Mouse (Mus musculus) thymus, adult 2 months (tissue): ENCODE measurements around the gene Eif3l. TPM values are rescaled to one million over a fixed set of nuclear protein-coding genes. Genes with fewer than 3 reads are reported as not detected.

Experiments used
- DNase-seq: peaks from one replicate; pipeline ENCODE4 v3.0.0; 2021
- H3K27ac ChIP-seq: fragments of 200-500 bp; 2 replicates; pipeline ENCODE4 v1.5.1; 2012; ENCODE audit warnings: low read length, control low read depth; ENCODE audit not compliant: control insufficient read depth, insufficient read depth
- H3K27me3 ChIP-seq: fragments of 200-500 bp; 2 replicates; pipeline ENCODE4 v1.6.1; 2012; ENCODE audit warnings: mild to moderate bottlenecking, low read length, moderate library complexity, mixed read lengths; ENCODE audit not compliant: control insufficient read depth, insufficient read depth
- H3K36me3 ChIP-seq: fragments of 200-500 bp; 2 replicates; pipeline ENCODE4 v1.6.1; 2012; ENCODE audit warnings: mild to moderate bottlenecking, low read length, moderate library complexity; ENCODE audit not compliant: control insufficient read depth, insufficient read depth
- H3K4me1 ChIP-seq: fragments of 200-500 bp; replicated peaks from 2 replicates; pipeline ENCODE4 v1.6.1; 2012; ENCODE audit warnings: low read length; ENCODE audit not compliant: control insufficient read depth, insufficient read depth
- H3K4me3 ChIP-seq: fragments of 200-500 bp; 2 replicates; pipeline ENCODE4 v1.5.1; 2012; ENCODE audit warnings: mild to moderate bottlenecking, low read length, control low read depth, moderate library complexity; ENCODE audit not compliant: control insufficient read depth, insufficient read depth
- CTCF ChIP-seq: fragments of 200-500 bp; IDR thresholded peaks from 2 replicates; pipeline ENCODE4 v1.5.1; 2012; ENCODE audit warnings: mild to moderate bottlenecking, control low read depth, low read length, moderate library complexity, borderline replicate concordance; ENCODE audit not compliant: control insufficient read depth, poor library complexity, insufficient read depth; ENCODE audit errors: extremely low read depth
- POLR2A ChIP-seq: fragments of 200-500 bp; IDR thresholded peaks from 2 replicates; pipeline ENCODE4 v1.6.1; 2012; ENCODE audit warnings: mild to moderate bottlenecking, low read length, control low read depth, moderate library complexity; ENCODE audit not compliant: control insufficient read depth, poor library complexity, insufficient read depth; ENCODE audit errors: extremely low read depth
- WGBS: fragments of 180-500 bp; shearing (Covaris S2); methylation state at CpG from one replicate; pipeline ENCODE4 v1.1.7; 2018; 5-methylcytosine and 5-hydroxymethylcytosine counted together
- polyA plus RNA-seq: library from polyadenylated mRNA; depleted of rRNA; stranded (reverse); fragments of >200 nt; gene quantifications from 2 replicates; pipeline ENCODE4 v1.2.3, GENCODE M21; 2012

Eif3l gene
- polyA plus RNA-seq, 1 experiment = 205 TPM

- Histone ChIP-seq H3K4me1 (peaks cover 19% of the 10 kb centered on the region), H3K27me3 (peaks cover 12% of the 10 kb centered on the region), H3K36me3 (no peaks in the 10 kb centered on the region), H3K27ac (no peak overlapping the region), H3K4me3 (no peak overlapping the region)
- DNase-seq = peak; percentile 90
- TF ChIP-seq CTCF (peak; percentile 99), POLR2A (0 out of 2 replicates have a peak, but pooled peaks have one; percentile 12)
- 8% methylated on average over 7 of the region's 7 CpGs for WGBS
Observed at GRCm38 (mm10) chr15:79038853-79039252, 36.1 kb upstream of the Eif3l start.

- TF ChIP-seq CTCF (no peak), POLR2A (no peak)
- H3K4me3 ChIP-seq = peak overlapping the region; percentile 5; the same call in 1 of the 2 replicates
- no peak overlapping the region for H3K27ac ChIP-seq
- H3K27me3 ChIP-seq = peaks cover 12% of the 10 kb centered on the region
- no peaks in the 10 kb centered on the region for H3K36me3 ChIP-seq
- DNase-seq = no peak
- WGBS = 7% methylated on average over 24 of the region's 24 CpGs
- H3K4me1 ChIP-seq = peaks cover 19% of the 10 kb centered on the region
Observed at GRCm38 (mm10) chr15:79040501-79041416, 34.2 kb upstream of the Eif3l start.

- Histone ChIP-seq H3K27ac (no peak within 1 kb of the TSS), H3K36me3 (no peaks in the 10 kb centered on the region), H3K4me3 (peak within 1 kb of the TSS; percentile 31), H3K27me3 (peaks cover 12% of the 10 kb centered on the region), H3K4me1 (peaks cover 19% of the 10 kb centered on the region)
- DNase-seq = no peak
- WGBS = 65% methylated on average over 6 of the region's 6 CpGs
- no peak for TF ChIP-seq POLR2A
- TF ChIP-seq CTCF = no peak
Observed at GRCm38 (mm10) chr15:79041585-79041984, 33.4 kb upstream of the Eif3l start, which contains the start of gene Galr3. Galr3 (plus strand) TSS chr15:79041885.

GRCm38 (mm10) chr15:79042721-79043491 is 32.1 kb upstream of the Eif3l start:
- H3K27ac ChIP-seq = no peak overlapping the region
- peaks cover 18% of the 10 kb centered on the region for H3K4me1 ChIP-seq
- 2% methylated on average over 105 of the region's 105 CpGs for WGBS
- TF ChIP-seq POLR2A = no peak
- TF ChIP-seq CTCF = no peak
- peaks cover 12% of the 10 kb centered on the region for H3K27me3 ChIP-seq
- H3K36me3 ChIP-seq = no peaks in the 10 kb centered on the region
- no peak for DNase-seq
- H3K4me3 ChIP-seq = peak overlapping the region; percentile 31

- DNase-seq = no peak
- WGBS = 66% methylated on average over 4 of the region's 4 CpGs
- Histone ChIP-seq H3K27ac (no peak overlapping the region), H3K27me3 (peaks cover 12% of the 10 kb centered on the region), H3K36me3 (no peaks in the 10 kb centered on the region), H3K4me3 (no peak overlapping the region), H3K4me1 (peaks cover 15% of the 10 kb centered on the region)
- TF ChIP-seq POLR2A = no peak
- no peak for TF ChIP-seq CTCF
Observed at GRCm38 (mm10) chr15:79044837-79045236, 30.1 kb upstream of the Eif3l start.

GRCm38 (mm10) chr15:79048186-79048585 is 26.8 kb upstream of the Eif3l start:
- Histone ChIP-seq H3K27ac (no peak overlapping the region), H3K27me3 (no peaks in the 10 kb centered on the region; the same call in 1 of the 2 replicates), H3K4me3 (no peak overlapping the region), H3K4me1 (0 out of 2 replicates have a peak, but pooled peaks cover under 1% of the 10 kb centered on the region), H3K36me3 (peaks cover 6% of the 10 kb centered on the region)
- 84% methylated on average over 4 of the region's 4 CpGs for WGBS
- DNase-seq = no peak
- TF ChIP-seq POLR2A (no peak), CTCF (no peak)
